ENCODE assay signal across 8 mouse cellular contexts in the genomic region with DNA sequence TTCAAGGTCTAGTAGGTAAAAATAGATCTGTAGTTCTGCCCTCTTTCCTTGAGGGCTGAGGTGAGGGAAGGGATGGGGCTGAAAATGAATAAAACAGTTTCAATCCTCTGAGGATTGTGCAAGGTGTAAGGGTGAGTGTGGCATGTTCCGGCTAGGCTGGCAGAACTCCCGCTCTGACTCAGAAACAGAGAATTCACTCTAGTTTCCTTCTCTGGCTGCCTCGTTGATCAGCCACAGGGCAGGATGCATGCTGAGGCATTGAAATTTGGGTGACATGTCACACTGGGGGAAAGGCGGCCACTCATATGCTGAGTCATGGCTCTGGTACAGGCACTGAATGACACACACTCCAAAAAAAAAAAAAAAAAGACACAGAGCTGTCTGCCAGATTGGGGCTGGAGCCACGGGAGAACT. TPM values are rescaled to one million over a fixed set of nuclear protein-coding genes. Genes with fewer than 3 reads are reported as not detected.
DNase-seq lines count a peak whose midpoint lies in the region; ATAC-seq lines count a peak whose summit lies in the region.

No protein-coding gene starts in this region.

- WGBS in limb, embryonic 15.5 days = 57% methylated on average over 5 of the region's 5 CpGs
- WGBS in limb, embryonic 10.5 days = 86% methylated on average over 5 of the region's 5 CpGs
- 29% methylated on average over 5 of the region's 5 CpGs for WGBS in heart, embryonic 15.5 days
- 81% methylated on average over 5 of the region's 5 CpGs for WGBS in hindbrain, embryonic 10.5 days

- H3K36me3 ChIP-seq in limb, embryonic 15.5 days = no peaks in the 10 kb centered on the region
- H3K36me3 ChIP-seq in limb, embryonic 10.5 days = no peaks in the 10 kb centered on the region
- H3K36me3 ChIP-seq in heart, embryonic 15.5 days = no peaks in the 10 kb centered on the region
- no peaks in the 10 kb centered on the region for H3K36me3 ChIP-seq in megakaryocyte, embryonic 14.5 days (replicated peaks; ENCODE audit: low read length)
- no peaks in the 10 kb centered on the region for H3K36me3 ChIP-seq in hindbrain, embryonic 10.5 days

- H3K27ac ChIP-seq in limb, embryonic 15.5 days = 0 out of 2 replicates have a peak overlapping the region, but pooled peaks have one; percentile 27
- no peak overlapping the region for H3K27ac ChIP-seq in limb, embryonic 10.5 days
- H3K27ac ChIP-seq in heart, embryonic 15.5 days = peak overlapping the region; percentile 65
- H3K27ac ChIP-seq in hindbrain, embryonic 10.5 days = no peak overlapping the region

- H3K4me2 ChIP-seq in limb, embryonic 15.5 days = no peak overlapping the region
- H3K4me2 ChIP-seq in heart, embryonic 15.5 days = no peak overlapping the region

- 0 out of 2 replicates have a peak, but pooled peaks have one; percentile 36 for ATAC-seq in limb, embryonic 15.5 days (ENCODE audit: insufficient number of reproducible peaks, low FRiP score, low TSS enrichment, low read depth)
- ATAC-seq in heart, embryonic 15.5 days (replicated peaks; ENCODE audit: insufficient number of reproducible peaks, insufficient read depth, low FRiP score, low read depth) = peak; percentile 14; the same call in 1 of the 2 replicates

- no peaks in the 10 kb centered on the region for H3K27me3 ChIP-seq in limb, embryonic 15.5 days
- H3K27me3 ChIP-seq in limb, embryonic 10.5 days (ENCODE audit: low read depth, poor library complexity, severe bottlenecking) = no peaks in the 10 kb centered on the region
- no peaks in the 10 kb centered on the region for H3K27me3 ChIP-seq in heart, embryonic 15.5 days
- H3K27me3 ChIP-seq in megakaryocyte, embryonic 14.5 days (replicated peaks) = no peaks in the 10 kb centered on the region
- H3K27me3 ChIP-seq in hindbrain, embryonic 10.5 days (ENCODE audit: insufficient read depth, poor library complexity, severe bottlenecking) = no peaks in the 10 kb centered on the region

- H3K9ac ChIP-seq in limb, embryonic 15.5 days = no peak overlapping the region
- no peak overlapping the region for H3K9ac ChIP-seq in heart, embryonic 15.5 days

- peaks cover 6% of the 10 kb centered on the region for H3K4me1 ChIP-seq in limb, embryonic 15.5 days
- H3K4me1 ChIP-seq in limb, embryonic 10.5 days = 0 out of 2 replicates have a peak, but pooled peaks cover 3% of the 10 kb centered on the region
- H3K4me1 ChIP-seq in heart, embryonic 15.5 days (replicated peaks) = peaks cover 32% of the 10 kb centered on the region
- H3K4me1 ChIP-seq in megakaryocyte, embryonic 14.5 days = peaks cover 68% of the 10 kb centered on the region
- peaks cover 12% of the 10 kb centered on the region for H3K4me1 ChIP-seq in hindbrain, embryonic 10.5 days (replicated peaks)

- no peaks in the 10 kb centered on the region for H3K9me3 ChIP-seq in limb, embryonic 15.5 days
- no peaks in the 10 kb centered on the region for H3K9me3 ChIP-seq in limb, embryonic 10.5 days (replicated peaks)
- no peaks in the 10 kb centered on the region for H3K9me3 ChIP-seq in heart, embryonic 15.5 days (replicated peaks)
- H3K9me3 ChIP-seq in megakaryocyte, embryonic 14.5 days = no peaks in the 10 kb centered on the region
- H3K9me3 ChIP-seq in hindbrain, embryonic 10.5 days = no peaks in the 10 kb centered on the region

- DNase-seq in limb, embryonic 10.5 days (ENCODE audit: low spot score) = no peak
- DNase-seq in adrenal gland, postnatal 14 days = peak; percentile 91
- no peak for DNase-seq in layer of hippocampus, adult 11-12 months (ENCODE audit: low spot score)
- no peak for DNase-seq in hindbrain, embryonic 10.5 days (ENCODE audit: low spot score)
- DNase-seq in retina, postnatal 1 day = no peak

- no peak overlapping the region for H3K4me3 ChIP-seq in limb, embryonic 15.5 days
- no peak overlapping the region for H3K4me3 ChIP-seq in limb, embryonic 10.5 days
- no peak overlapping the region for H3K4me3 ChIP-seq in heart, embryonic 15.5 days
- H3K4me3 ChIP-seq in megakaryocyte, embryonic 14.5 days (replicated peaks) = peak overlapping the region; percentile 71
- no peak overlapping the region for H3K4me3 ChIP-seq in hindbrain, embryonic 10.5 days

RNA-seq across cellular contexts. Expression of a gene that starts 42.8 kb away (rescaled TPM):
- polyA plus RNA-seq in limb, embryonic 15.5 days (2015; fragmentation: Nextera tagmentation; extraction: Ambion mirVana) = 11.0 and 12.8 TPM in 2 replicates
- 4.2 and 4.5 TPM in 2 replicates for polyA plus RNA-seq in limb, embryonic 10.5 days (2016; fragmentation: Nextera tagmentation; extraction: Ambion mirVana)
- total RNA-seq in adrenal gland, postnatal 14 days (2021) = 97.2 and 105 TPM in 2 replicates
- polyA plus RNA-seq in heart, embryonic 15.5 days (2015; fragmentation: Nextera tagmentation; extraction: Ambion mirVana) = 10.3 and 10.4 TPM in 2 replicates
- 51.5 and 58.6 TPM in 2 replicates for polyA plus RNA-seq in megakaryocyte, embryonic 14.5 days (2012; ENCODE audit: insufficient read depth, low replicate concordance)
- 3.3 and 4.3 TPM in 2 replicates for polyA plus RNA-seq in hindbrain, embryonic 10.5 days (2016; fragmentation: Nextera tagmentation; extraction: Ambion mirVana)

Comparison
In these comparisons a context has a peak if more than half of its experiments do, and no peak if none do; other contexts are left out.
1. H3K27ac ChIP-seq: peak in limb, embryonic 15.5 days (single experiment) and heart, embryonic 15.5 days (single experiment); none in limb, embryonic 10.5 days (single experiment) and hindbrain, embryonic 10.5 days (single experiment).